Mouse (Mus musculus) heart, adult 2 months (tissue): ENCODE results near the gene Fdxr. TPM values are rescaled to one million over a fixed set of nuclear protein-coding genes. Genes with fewer than 3 reads are reported as not detected.

Experiments used
- DNase-seq, 2 experiments: peaks; one replicate each; pipeline ENCODE4 v3.0.0; 2021
- H3K27ac ChIP-seq: fragments of 200-600 bp; 2 replicates; pipeline ENCODE4 v1.8.1; 2022
- H3K27me3 ChIP-seq: fragments of 200-500 bp; 2 replicates; pipeline ENCODE4 v1.6.1; 2012; ENCODE audit warnings: mild to moderate bottlenecking, low read length, inconsistent platforms, mixed read lengths; ENCODE audit not compliant: control insufficient read depth, insufficient read depth
- H3K36me3 ChIP-seq: fragments of 200-500 bp; 2 replicates; pipeline ENCODE4 v1.6.1; 2012; ENCODE audit warnings: low read length, inconsistent platforms; ENCODE audit not compliant: control insufficient read depth, insufficient read depth
- H3K4me1 ChIP-seq: fragments of 200-500 bp; 2 replicates; pipeline ENCODE4 v1.6.1; 2011; ENCODE audit warnings: low read length; ENCODE audit not compliant: control insufficient read depth, insufficient read depth
- H3K4me3 ChIP-seq: fragments of 200-600 bp; 2 replicates; pipeline ENCODE4 v1.8.1; 2022
- H3K79me2 ChIP-seq: fragments of 200-500 bp; replicated peaks from 2 replicates; pipeline ENCODE4 v1.6.1; 2012; ENCODE audit warnings: mild to moderate bottlenecking, inconsistent platforms, low read length, moderate library complexity, mixed read lengths; ENCODE audit not compliant: control insufficient read depth, insufficient read depth
- H3K9ac ChIP-seq: fragments of 200-500 bp; 2 replicates; pipeline ENCODE4 v1.6.1; 2012; ENCODE audit warnings: low read depth, mild to moderate bottlenecking, control low read depth, inconsistent platforms, low read length, mixed read lengths
- CTCF ChIP-seq: fragments of 200-600 bp; IDR thresholded peaks from 2 replicates; pipeline ENCODE4 v1.8.1; 2022; ENCODE audit warnings: antibody characterized with exemption, mild to moderate bottlenecking, moderate library complexity
- EP300 ChIP-seq: fragments of 200-500 bp; IDR thresholded peaks from 2 replicates; pipeline ENCODE4 v1.6.1; 2011; ENCODE audit warnings: low read depth, low read length, control low read depth; ENCODE audit not compliant: insufficient read depth
- POLR2A ChIP-seq: fragments of 200-500 bp; IDR thresholded peaks from 2 replicates; pipeline ENCODE4 v1.6.1; 2011; ENCODE audit warnings: mild to moderate bottlenecking, low read depth, low read length, control low read depth; ENCODE audit not compliant: insufficient read depth
- WGBS: fragments of 180-500 bp; shearing (Covaris S2); methylation state at CpG from one replicate; pipeline ENCODE4 v1.1.7; 2018; 5-methylcytosine and 5-hydroxymethylcytosine counted together
- intact Hi-C: fragments of 180-260 bp; cut with DNase I; formaldehyde crosslinking; loops from one replicate; pipeline ENCODE4 v1.15.1; 2025
- polyA plus RNA-seq: library from polyadenylated mRNA; depleted of rRNA; stranded (reverse); fragments of >200 nt; gene quantifications from 2 replicates; pipeline ENCODE4 v1.2.3, GENCODE M21; 2012
- total RNA-seq, 2 experiments: library from RNA; stranded (reverse); gene quantifications; 2 replicates each; pipeline ENCODE4 v1.2.3; 2021

Gene Fdxr
- total and polyA plus RNA-seq, 3 experiments: 7.1 to 8.8 (median 8.4) TPM

- intact Hi-C loops: no loop called here
- H3K4me3 ChIP-seq: no peak overlapping the region
- WGBS: 83% methylated on average over 10 of the region's 10 CpGs
- H3K9ac ChIP-seq: no peak overlapping the region
- no peak for TF ChIP-seq POLR2A
- no peak for TF ChIP-seq EP300
- TF ChIP-seq CTCF: no peak
- no peaks in the 10 kb centered on the region for H3K27me3 ChIP-seq
- DNase-seq: no peak
- peaks cover 6% of the 10 kb centered on the region; the same call in 1 of the 2 replicates for H3K4me1 ChIP-seq
- no peaks in the 10 kb centered on the region for H3K36me3 ChIP-seq
- H3K79me2 ChIP-seq: no peaks in the 10 kb centered on the region
- no peak overlapping the region; the same call in 1 of the 2 replicates for H3K27ac ChIP-seq
Observed at GRCm38 (mm10) chr11:115291503-115291902, 14.7 kb upstream of the Fdxr start.

- H3K79me2 ChIP-seq: no peaks in the 10 kb centered on the region
- H3K4me1 ChIP-seq: peaks cover 6% of the 10 kb centered on the region; the same call in 1 of the 2 replicates
- no peak overlapping the region for H3K4me3 ChIP-seq
- H3K9ac ChIP-seq: no peak overlapping the region
- H3K27ac ChIP-seq: peak overlapping the region; percentile 29; the same call in 1 of the 2 replicates
- H3K27me3 ChIP-seq: no peaks in the 10 kb centered on the region
- intact Hi-C loops: no loop called here
- H3K36me3 ChIP-seq: no peaks in the 10 kb centered on the region
- 26% methylated on average over 6 of the region's 6 CpGs for WGBS
- no peak for TF ChIP-seq CTCF
- no peak for TF ChIP-seq POLR2A
- TF ChIP-seq EP300: peak; percentile 65; the same call in 1 of the 2 replicates
- peak; percentile 80 to 87 for DNase-seq
Observed at GRCm38 (mm10) chr11:115290919-115291318, 14.1 kb upstream of the Fdxr start.

- Histone ChIP-seq H3K9ac (no peak overlapping the region), H3K27me3 (no peaks in the 10 kb centered on the region), H3K4me1 (peaks cover 6% of the 10 kb centered on the region; the same call in 1 of the 2 replicates), H3K79me2 (no peaks in the 10 kb centered on the region), H3K27ac (peak overlapping the region; percentile 29; the same call in 1 of the 2 replicates), H3K36me3 (no peaks in the 10 kb centered on the region), H3K4me3 (no peak overlapping the region)
- intact Hi-C loops: no loop called here
- no peak for TF ChIP-seq CTCF
- DNase-seq: peak in 1 of 2 experiments; percentile 14
- WGBS: 81% methylated on average over 1 of the region's 1 CpGs
Observed at GRCm38 (mm10) chr11:115290314-115290713, 13.5 kb upstream of the Fdxr start.

- H3K27ac ChIP-seq: no peak overlapping the region; the same call in 1 of the 2 replicates
- 62% methylated on average over 8 of the region's 8 CpGs for WGBS
Observed at GRCm38 (mm10) chr11:115289885-115290284, 13.0 kb upstream of the Fdxr start.

GRCm38 (mm10) chr11:115288305-115288704, 11.5 kb upstream of the Fdxr start:
- Histone ChIP-seq H3K9ac (no peak overlapping the region), H3K27me3 (no peaks in the 10 kb centered on the region), H3K4me1 (peaks cover 6% of the 10 kb centered on the region; the same call in 1 of the 2 replicates), H3K36me3 (no peaks in the 10 kb centered on the region), H3K79me2 (no peaks in the 10 kb centered on the region), H3K27ac (no peak overlapping the region), H3K4me3 (no peak overlapping the region)
- TF ChIP-seq POLR2A (no peak), CTCF (no peak), EP300 (no peak)
- DNase-seq: peak in 1 of 2 experiments; percentile 19
- WGBS: 64% methylated on average over 2 of the region's 2 CpGs
- intact Hi-C loops: no loop called here

More at GRCm38 (mm10) chr11:115289885-115290284, 13.0 kb upstream of the Fdxr start:
- Histone ChIP-seq H3K27me3 (no peaks in the 10 kb centered on the region), H3K79me2 (no peaks in the 10 kb centered on the region), H3K9ac (no peak overlapping the region), H3K4me1 (peaks cover 6% of the 10 kb centered on the region; the same call in 1 of the 2 replicates), H3K36me3 (no peaks in the 10 kb centered on the region), H3K4me3 (no peak overlapping the region)
- TF ChIP-seq CTCF (no peak), POLR2A (no peak), EP300 (no peak)
- intact Hi-C loops: no loop called here
- DNase-seq: peak in 1 of 2 experiments; percentile 23

- Histone ChIP-seq H3K4me3 (no peak overlapping the region), H3K36me3 (no peaks in the 10 kb centered on the region), H3K27me3 (no peaks in the 10 kb centered on the region), H3K79me2 (no peaks in the 10 kb centered on the region), H3K27ac (no peak overlapping the region), H3K9ac (no peak overlapping the region), H3K4me1 (peaks cover 6% of the 10 kb centered on the region; the same call in 1 of the 2 replicates)
- intact Hi-C loops: no loop called here
- WGBS: 86% methylated on average over 5 of the region's 5 CpGs
- no peak for DNase-seq
- TF ChIP-seq CTCF (no peak), EP300 (no peak), POLR2A (no peak)
Observed at GRCm38 (mm10) chr11:115287386-115287785, 10.5 kb upstream of the Fdxr start.
